In the genomic region with DNA sequence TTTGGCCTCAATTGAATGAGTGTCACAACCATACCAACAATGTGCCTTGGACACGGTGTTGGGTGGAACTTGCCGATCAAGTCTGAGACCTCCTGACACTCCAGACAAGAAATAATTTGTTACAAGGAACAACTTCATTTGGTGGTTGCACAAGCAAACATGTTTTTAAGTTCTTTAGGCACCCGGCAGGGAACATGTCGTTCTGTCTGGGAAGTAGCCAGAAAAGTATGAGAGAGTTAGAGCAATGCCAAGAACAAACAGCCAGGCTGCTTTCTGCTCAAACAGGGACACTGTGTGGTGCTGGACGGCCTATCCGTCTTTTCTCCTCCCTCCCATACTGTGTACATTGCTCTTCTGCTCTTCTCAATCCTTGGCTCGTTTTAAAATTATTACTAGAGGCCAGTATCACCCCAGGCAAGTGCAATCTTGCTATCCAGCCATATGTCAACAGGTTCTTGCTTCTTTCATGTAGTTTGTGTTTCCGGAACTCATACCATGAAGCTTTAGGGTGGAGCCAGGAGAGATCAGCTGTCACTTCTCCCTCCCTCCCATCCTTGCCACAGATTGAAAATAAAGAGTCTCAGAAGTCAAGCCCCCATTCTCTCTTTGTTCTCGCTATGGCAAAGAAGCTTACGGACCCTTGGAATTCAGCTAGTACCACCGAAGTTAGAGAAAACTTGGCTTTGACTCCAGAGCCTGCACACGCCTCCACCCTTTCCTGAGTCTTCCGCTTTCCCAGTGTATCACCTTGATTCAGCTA, we compare ENCODE assay signal across 8 mouse cellular contexts. TPM values are rescaled to one million over a fixed set of nuclear protein-coding genes. Genes with fewer than 3 reads are reported as not detected.
DNase-seq lines count a peak whose midpoint lies in the region; ATAC-seq and TF ChIP-seq lines count a peak whose summit lies in the region.

No protein-coding gene starts in this region.

- H3K4me1 ChIP-seq in hindbrain, embryonic 11.5 days (replicated peaks; ENCODE audit: control insufficient read depth, insufficient read depth, low read length) = no peaks in the 10 kb centered on the region
- no peaks in the 10 kb centered on the region; the same call in 1 of the 2 replicates for H3K4me1 ChIP-seq in hindbrain, embryonic 13.5 days (replicated peaks)
- peaks cover 25% of the 10 kb centered on the region for H3K4me1 ChIP-seq in heart, embryonic 12.5 days (replicated peaks)
- no peaks in the 10 kb centered on the region for H3K4me1 ChIP-seq in lung, embryonic 14.5 days (ENCODE audit: insufficient read depth)

- H3K4me2 ChIP-seq in hindbrain, embryonic 11.5 days (replicated peaks; ENCODE audit: low read depth, low read length) = no peak overlapping the region
- H3K4me2 ChIP-seq in hindbrain, embryonic 13.5 days = no peak overlapping the region
- H3K4me2 ChIP-seq in heart, embryonic 12.5 days = peak overlapping the region; percentile 63
- H3K4me2 ChIP-seq in lung, embryonic 14.5 days = peak overlapping the region; percentile 40

- H3K27ac ChIP-seq in hindbrain, embryonic 11.5 days (ENCODE audit: low read depth, low read length) = no peak overlapping the region
- no peak overlapping the region for H3K27ac ChIP-seq in hindbrain, embryonic 13.5 days
- H3K27ac ChIP-seq in heart, embryonic 12.5 days (ENCODE audit: poor library complexity, severe bottlenecking) = peak overlapping the region; percentile 88
- no peak overlapping the region for H3K27ac ChIP-seq in lung, embryonic 14.5 days (ENCODE audit: low read depth)

- no peak for TF ChIP-seq CTCF in brain, embryonic 14.5 days (IDR thresholded peaks at IDR 0.05; ENCODE audit: borderline replicate concordance, extremely low read depth, insufficient read depth, insufficient read length)
- no peak for TF ChIP-seq CTCF in lung, embryonic 14.5 days (IDR thresholded peaks at IDR 0.05; ENCODE audit: low read depth)

- 35% methylated on average over 13 of the region's 13 CpGs for WGBS in hindbrain, embryonic 11.5 days
- 34% methylated on average over 13 of the region's 13 CpGs for WGBS in hindbrain, embryonic 13.5 days
- WGBS in heart, embryonic 12.5 days = 17% methylated on average over 13 of the region's 13 CpGs
- WGBS in lung, embryonic 14.5 days = 16% methylated on average over 13 of the region's 13 CpGs

- TF ChIP-seq POLR2A in brain, embryonic 14.5 days (IDR thresholded peaks at IDR 0.05; ENCODE audit: borderline replicate concordance, extremely low read depth, insufficient read depth, insufficient read length, poor library complexity, severe bottlenecking) = no peak

- no peaks in the 10 kb centered on the region for H3K9me3 ChIP-seq in hindbrain, embryonic 11.5 days (ENCODE audit: control insufficient read depth, low read length)
- H3K9me3 ChIP-seq in hindbrain, embryonic 13.5 days = no peaks in the 10 kb centered on the region
- no peaks in the 10 kb centered on the region for H3K9me3 ChIP-seq in heart, embryonic 12.5 days (replicated peaks)
- H3K9me3 ChIP-seq in lung, embryonic 14.5 days (ENCODE audit: low read depth, low read length) = no peaks in the 10 kb centered on the region

- no peak overlapping the region for H3K9ac ChIP-seq in hindbrain, embryonic 11.5 days (ENCODE audit: low read depth, low read length)
- H3K9ac ChIP-seq in hindbrain, embryonic 13.5 days = no peak overlapping the region
- 0 out of 2 replicates have a peak overlapping the region, but pooled peaks have one; percentile 23 for H3K9ac ChIP-seq in heart, embryonic 12.5 days
- H3K9ac ChIP-seq in lung, embryonic 14.5 days = no peak overlapping the region

- no peaks in the 10 kb centered on the region for H3K27me3 ChIP-seq in hindbrain, embryonic 11.5 days (ENCODE audit: control insufficient read depth, insufficient read depth, low read length)
- no peaks in the 10 kb centered on the region for H3K27me3 ChIP-seq in hindbrain, embryonic 13.5 days
- H3K27me3 ChIP-seq in heart, embryonic 12.5 days (replicated peaks) = no peaks in the 10 kb centered on the region
- no peaks in the 10 kb centered on the region for H3K27me3 ChIP-seq in lung, embryonic 14.5 days (ENCODE audit: insufficient read depth, low read length)

- no peak overlapping the region for H3K4me3 ChIP-seq in hindbrain, embryonic 11.5 days (ENCODE audit: low read depth, low read length)
- H3K4me3 ChIP-seq in hindbrain, embryonic 13.5 days = no peak overlapping the region
- peak overlapping the region; percentile 17 for H3K4me3 ChIP-seq in heart, embryonic 12.5 days
- no peak overlapping the region for H3K4me3 ChIP-seq in lung, embryonic 14.5 days (ENCODE audit: low read depth, low read length)

- ATAC-seq in hindbrain, embryonic 11.5 days (ENCODE audit: low FRiP score) = no peak
- ATAC-seq in hindbrain, embryonic 13.5 days (ENCODE audit: low FRiP score) = no peak
- peak; percentile 41 for ATAC-seq in heart, embryonic 12.5 days (ENCODE audit: insufficient number of reproducible peaks, low FRiP score)
- ATAC-seq in lung, embryonic 14.5 days (ENCODE audit: insufficient read depth) = peak; percentile 82

- H3K36me3 ChIP-seq in hindbrain, embryonic 11.5 days (ENCODE audit: control insufficient read depth, insufficient read depth, low read length) = no peaks in the 10 kb centered on the region
- H3K36me3 ChIP-seq in hindbrain, embryonic 13.5 days = no peaks in the 10 kb centered on the region
- H3K36me3 ChIP-seq in heart, embryonic 12.5 days = no peaks in the 10 kb centered on the region
- H3K36me3 ChIP-seq in lung, embryonic 14.5 days (ENCODE audit: insufficient read depth) = no peaks in the 10 kb centered on the region

- peak; percentile 10 for DNase-seq in hindbrain, embryonic 11.5 days (ENCODE audit: low spot score)
- peak; percentile 54 for DNase-seq in brain, embryonic 14.5 days (ENCODE audit: low read depth)
- peak; percentile 61 for DNase-seq in layer of hippocampus, adult 11-12 months (ENCODE audit: low spot score)
- DNase-seq in lung, embryonic 14.5 days = peak; percentile 75
- no peak for DNase-seq in cerebellum, postnatal 4 days (ENCODE audit: low spot score in 2 of 2)
- no peak for DNase-seq in retina, embryonic 14.5 days (ENCODE audit: low spot score)

RNA-seq across cellular contexts. Expression of a gene that starts 52.8 kb away (rescaled TPM):
- 0.45 and 0.82 TPM in 2 replicates for polyA plus RNA-seq in hindbrain, embryonic 11.5 days (2014; fragmentation: Nextera tagmentation; extraction: Ambion mirVana)
- 1.7 and 2.2 TPM in 2 replicates for polyA plus RNA-seq in hindbrain, embryonic 13.5 days (2015; fragmentation: Nextera tagmentation; extraction: Ambion mirVana)
- polyA plus RNA-seq in brain, embryonic 14.5 days (2012; rRNA removed) = 1.1 and 1.3 TPM in 2 replicates
- 20.4 and 22.5 TPM in 2 replicates for polyA plus RNA-seq in heart, embryonic 12.5 days (2016; fragmentation: Nextera tagmentation; extraction: Ambion mirVana)
- 1.1 and 2.0 TPM in 2 replicates for polyA plus RNA-seq in lung, embryonic 14.5 days (2014; fragmentation: Nextera tagmentation; extraction: Ambion mirVana)

Comparison
In these comparisons a context has a peak if more than half of its experiments do, and no peak if none do; other contexts are left out.
1. ATAC-seq: peak in heart, embryonic 12.5 days (single experiment) and lung, embryonic 14.5 days (single experiment); none in hindbrain, embryonic 11.5 days (single experiment) and hindbrain, embryonic 13.5 days (single experiment).
2. DNase-seq: peak in hindbrain, embryonic 11.5 days (single experiment), brain, embryonic 14.5 days (single experiment), layer of hippocampus, adult 11-12 months (single experiment) and lung, embryonic 14.5 days (single experiment); none in cerebellum, postnatal 4 days (0 of 2) and retina, embryonic 14.5 days (single experiment).
3. H3K4me2 ChIP-seq: peak in heart, embryonic 12.5 days (single experiment) and lung, embryonic 14.5 days (single experiment); none in hindbrain, embryonic 11.5 days (single experiment) and hindbrain, embryonic 13.5 days (single experiment).